Mouse (Mus musculus) retina, adult 2 months (tissue): Measurements from ENCODE around the gene Vgll4.
"Not testable (repeated sequence)": the region's sequence is repeated elsewhere in the genome, so short reads cannot be mapped to it uniquely, and the experiment has no call there.

Experiments
- DNase-seq: peaks from one replicate; pipeline ENCODE4 v3.0.0-alpha.2; 2012; ENCODE audit warnings: low read depth, low spot score

The Vgll4 gene

GRCm38 (mm10) chr6:114939666-114940065 is 30.1 kb downstream of the Vgll4 start:
- DNase-seq, result no peak

- DNase-seq, result no peak
Measured at GRCm38 (mm10) chr6:114936941-114937313, 32.9 kb downstream of the Vgll4 start.

- no peak for DNase-seq
Measured at GRCm38 (mm10) chr6:114936297-114936940, 33.4 kb downstream of the Vgll4 start.

- no peak for DNase-seq
Measured at GRCm38 (mm10) chr6:114935362-114935761, 34.4 kb downstream of the Vgll4 start.

GRCm38 (mm10) chr6:114934045-114934444 is 35.7 kb downstream of the Vgll4 start:
- DNase-seq, result no peak

GRCm38 (mm10) chr6:114932991-114933392 is 36.8 kb downstream of the Vgll4 start:
- DNase-seq, result no peak

GRCm38 (mm10) chr6:114932116-114932500 is 37.7 kb downstream of the Vgll4 start:
- no peak for DNase-seq

- DNase-seq, result no peak
Measured at GRCm38 (mm10) chr6:114931212-114932115, 38.3 kb downstream of the Vgll4 start.

GRCm38 (mm10) chr6:114930646-114931045 is 39.1 kb downstream of the Vgll4 start:
- DNase-seq, result no peak

GRCm38 (mm10) chr6:114930038-114930591 is 39.7 kb downstream of the Vgll4 start:
- no peak for DNase-seq

GRCm38 (mm10) chr6:114929346-114929745 is 40.4 kb downstream of the Vgll4 start:
- no peak for DNase-seq

GRCm38 (mm10) chr6:114928462-114928861 is 41.3 kb downstream of the Vgll4 start:
- DNase-seq, result peak; percentile 49

- DNase-seq, result no peak
Measured at GRCm38 (mm10) chr6:114927400-114927799, 42.4 kb downstream of the Vgll4 start.

- DNase-seq, result no peak
Measured at GRCm38 (mm10) chr6:114926369-114927157, 43.2 kb downstream of the Vgll4 start.

GRCm38 (mm10) chr6:114925196-114925595 is 44.6 kb downstream of the Vgll4 start:
- no peak for DNase-seq

- DNase-seq, result not testable (repeated sequence)
Measured at GRCm38 (mm10) chr6:114922355-114923096, 47.3 kb downstream of the Vgll4 start.

GRCm38 (mm10) chr6:114921632-114922354 is 48.0 kb downstream of the Vgll4 start:
- peak; percentile 66 for DNase-seq

GRCm38 (mm10) chr6:114920523-114921445 is 49.0 kb downstream of the Vgll4 start:
- no peak for DNase-seq

GRCm38 (mm10) chr6:114919670-114920313 is 50.0 kb downstream of the Vgll4 start:
- DNase-seq, result no peak
